Comparison of ENCODE assay signal across 30 mouse cellular contexts in genomic region chr11:89765014-89765769, GRCm38 (mm10). TPM values are rescaled to one million over a fixed set of nuclear protein-coding genes. Genes with fewer than 3 reads are reported as not detected.
A peak's percentile ranks its signal among the peaks of the same experiment; 100 is the strongest.
DNase-seq lines count a peak whose midpoint lies in the region; ATAC-seq lines count a peak whose summit lies in the region.
"Had no signal": no experiment of that assay in that cellular context is flagged by ENCODE, and none has a peak within 500 bp of the region (broad histone marks: within the 10 kb centered on the region; RNA-seq: fewer than 3 reads in every experiment).

No protein-coding gene starts in this region.

- ATAC-seq in intestine, embryonic 14.5 days (replicated peaks; ENCODE audit: low FRiP score, low TSS enrichment, low read depth), result no peak
- ATAC-seq in intestine, embryonic 16.5 days, result no peak
- no peak for ATAC-seq in midbrain, embryonic 14.5 days (ENCODE audit: low FRiP score, low TSS enrichment)
- ATAC-seq in midbrain, embryonic 16.5 days, result no peak
- peak; percentile 75 for ATAC-seq in forebrain, embryonic 16.5 days
- ATAC-seq: CD4-positive, CD25-positive, alpha-beta regulatory T cell, adult 4 months; hindbrain, postnatal 0 days; intestine, postnatal 0 days; liver, embryonic 12.5 days; liver, postnatal 0 days had no signal

- H3K27ac ChIP-seq in intestine, embryonic 14.5 days (ENCODE audit: low read depth), result no peak overlapping the region
- no peak overlapping the region for H3K27ac ChIP-seq in intestine, embryonic 16.5 days (ENCODE audit: low read length)
- H3K27ac ChIP-seq in midbrain, embryonic 14.5 days (replicated peaks; ENCODE audit: low read depth, low read length), result 0 out of 2 replicates have a peak overlapping the region, but pooled peaks have one; percentile 20
- no peak overlapping the region for H3K27ac ChIP-seq in midbrain, embryonic 16.5 days (ENCODE audit: low read length)
- H3K27ac ChIP-seq in forebrain, embryonic 16.5 days (ENCODE audit: low read length), result peak overlapping the region; percentile 9; the same call in 1 of the 2 replicates
- H3K27ac ChIP-seq: embryonic facial prominence, embryonic 12.5 days; hindbrain, embryonic 10.5 days; hindbrain, postnatal 0 days; liver, embryonic 12.5 days; midbrain, embryonic 15.5 days; neural tube, embryonic 12.5 days; stomach, embryonic 15.5 days had no signal

- no peak overlapping the region for H3K4me3 ChIP-seq in intestine, embryonic 14.5 days (ENCODE audit: low read depth, low read length)
- no peak overlapping the region for H3K4me3 ChIP-seq in intestine, embryonic 16.5 days (ENCODE audit: low read length)
- no peak overlapping the region for H3K4me3 ChIP-seq in midbrain, embryonic 14.5 days (replicated peaks; ENCODE audit: low read depth, low read length)
- no peak overlapping the region for H3K4me3 ChIP-seq in midbrain, embryonic 16.5 days (ENCODE audit: low read depth, low read length)
- H3K4me3 ChIP-seq in forebrain, embryonic 16.5 days (replicated peaks; ENCODE audit: low read length), result no peak overlapping the region
- H3K4me3 ChIP-seq: embryonic facial prominence, embryonic 12.5 days; hindbrain, embryonic 10.5 days; liver, embryonic 12.5 days; midbrain, embryonic 15.5 days; myocyte; neural tube, embryonic 12.5 days; stomach, embryonic 15.5 days had no signal

- H3K4me1 ChIP-seq in intestine, embryonic 14.5 days (replicated peaks; ENCODE audit: control insufficient read depth, insufficient read depth, low read length), result no peaks in the 10 kb centered on the region
- no peaks in the 10 kb centered on the region for H3K4me1 ChIP-seq in intestine, embryonic 16.5 days (ENCODE audit: control insufficient read depth, insufficient read depth, low read length)
- H3K4me1 ChIP-seq in midbrain, embryonic 14.5 days (ENCODE audit: control insufficient read depth, insufficient read depth, low read length), result 0 out of 2 replicates have a peak, but pooled peaks cover 2% of the 10 kb centered on the region
- peaks cover 7% of the 10 kb centered on the region; the same call in 1 of the 2 replicates for H3K4me1 ChIP-seq in midbrain, embryonic 16.5 days (ENCODE audit: control insufficient read depth, insufficient read depth, low read length)
- peaks cover 12% of the 10 kb centered on the region for H3K4me1 ChIP-seq in forebrain, embryonic 16.5 days (replicated peaks; ENCODE audit: control insufficient read depth, insufficient read depth, low read length)
- H3K4me1 ChIP-seq: embryonic facial prominence, embryonic 12.5 days; liver, embryonic 12.5 days; neural tube, embryonic 12.5 days had no signal

- H3K27me3 ChIP-seq in intestine, embryonic 14.5 days (replicated peaks; ENCODE audit: control insufficient read depth, insufficient read depth, low read length), result no peaks in the 10 kb centered on the region
- no peaks in the 10 kb centered on the region for H3K27me3 ChIP-seq in intestine, embryonic 16.5 days (replicated peaks; ENCODE audit: control insufficient read depth, insufficient read depth, low read length)
- no peaks in the 10 kb centered on the region for H3K27me3 ChIP-seq in midbrain, embryonic 14.5 days (ENCODE audit: control insufficient read depth, insufficient read depth, low read length)
- no peaks in the 10 kb centered on the region for H3K27me3 ChIP-seq in midbrain, embryonic 16.5 days (ENCODE audit: control insufficient read depth, insufficient read depth, low read depth, low read length)
- H3K27me3 ChIP-seq in forebrain, embryonic 16.5 days (replicated peaks; ENCODE audit: control insufficient read depth, insufficient read depth, low read length), result peaks cover 14% of the 10 kb centered on the region; the same call in 1 of the 2 replicates
- H3K27me3 ChIP-seq: embryonic facial prominence, embryonic 12.5 days; liver, embryonic 12.5 days; midbrain, embryonic 15.5 days; neural tube, embryonic 12.5 days; stomach, embryonic 15.5 days had no signal

- WGBS in intestine, embryonic 14.5 days, result 82% methylated on average over 2 of the region's 2 CpGs
- WGBS in intestine, embryonic 16.5 days, result 76% methylated on average over 2 of the region's 2 CpGs
- 11% methylated on average over 2 of the region's 2 CpGs for WGBS in midbrain, embryonic 14.5 days
- 11% methylated on average over 2 of the region's 2 CpGs for whole genome bisulfite sequencing in midbrain, embryonic 16.5 days
- 2% methylated on average over 2 of the region's 2 CpGs for WGBS in forebrain, embryonic 16.5 days

- DNase-seq in intestine, embryonic 14.5 days (ENCODE audit: low spot score), result peak; percentile 16
- peak; percentile 49 for DNase-seq in midbrain, embryonic 14.5 days
- DNase-seq in adrenal gland, postnatal 10 days, result no peak
- no peak for DNase-seq in cerebellum, adult 11 months
- DNase-seq: adrenal gland, postnatal 36 days; cerebellum, adult 9-10 months; cerebellum, postnatal 36 days; heart, postnatal 14 days; kidney, adult 9 months; kidney, postnatal 10 days; left cerebral cortex, postnatal 4 days; liver, postnatal 0 days; lung, postnatal 36 days; right cerebral cortex, postnatal 14 days had no signal

- H3K4me2 ChIP-seq in intestine, embryonic 14.5 days (ENCODE audit: low read length), result no peak overlapping the region
- no peak overlapping the region for H3K4me2 ChIP-seq in intestine, embryonic 16.5 days (ENCODE audit: low read depth, low read length)
- H3K4me2 ChIP-seq in midbrain, embryonic 14.5 days (ENCODE audit: low read length), result no peak overlapping the region
- no peak overlapping the region for H3K4me2 ChIP-seq in midbrain, embryonic 16.5 days (ENCODE audit: low read length)
- no peak overlapping the region for H3K4me2 ChIP-seq in forebrain, embryonic 16.5 days (ENCODE audit: low read length)
- H3K4me2 ChIP-seq: embryonic facial prominence, embryonic 12.5 days; liver, embryonic 12.5 days; midbrain, embryonic 15.5 days; neural tube, embryonic 12.5 days; stomach, embryonic 15.5 days had no signal

- H3K9me3 ChIP-seq in intestine, embryonic 14.5 days (ENCODE audit: control insufficient read depth, low read length), result no peaks in the 10 kb centered on the region
- H3K9me3 ChIP-seq in intestine, embryonic 16.5 days (ENCODE audit: control insufficient read depth, low read length), result no peaks in the 10 kb centered on the region
- no peaks in the 10 kb centered on the region for H3K9me3 ChIP-seq in midbrain, embryonic 14.5 days (ENCODE audit: control insufficient read depth, low read length)
- 0 out of 2 replicates have a peak, but pooled peaks cover 2% of the 10 kb centered on the region for H3K9me3 ChIP-seq in midbrain, embryonic 16.5 days (replicated peaks; ENCODE audit: control insufficient read depth, low read length, poor library complexity, severe bottlenecking)
- no peaks in the 10 kb centered on the region for H3K9me3 ChIP-seq in forebrain, embryonic 16.5 days (ENCODE audit: control insufficient read depth, low read length)
- H3K9me3 ChIP-seq: embryonic facial prominence, embryonic 12.5 days; hindbrain, embryonic 10.5 days; liver, embryonic 12.5 days; midbrain, embryonic 15.5 days; neural tube, embryonic 12.5 days; stomach, embryonic 15.5 days had no signal

- H3K9ac ChIP-seq in intestine, embryonic 14.5 days (ENCODE audit: low read length), result no peak overlapping the region
- no peak overlapping the region for H3K9ac ChIP-seq in intestine, embryonic 16.5 days (ENCODE audit: low read depth, low read length)
- H3K9ac ChIP-seq in midbrain, embryonic 14.5 days (replicated peaks; ENCODE audit: low read length), result no peak overlapping the region
- H3K9ac ChIP-seq in midbrain, embryonic 16.5 days (ENCODE audit: low read depth, low read length), result no peak overlapping the region
- no peak overlapping the region for H3K9ac ChIP-seq in forebrain, embryonic 16.5 days (replicated peaks; ENCODE audit: low read depth, low read length)
- H3K9ac ChIP-seq: embryonic facial prominence, embryonic 12.5 days; liver, embryonic 12.5 days; liver, postnatal 0 days; midbrain, embryonic 15.5 days; neural tube, embryonic 12.5 days; stomach, embryonic 15.5 days had no signal

- no peaks in the 10 kb centered on the region for H3K36me3 ChIP-seq in intestine, embryonic 14.5 days (ENCODE audit: control insufficient read depth, insufficient read depth, low read length)
- no peaks in the 10 kb centered on the region for H3K36me3 ChIP-seq in intestine, embryonic 16.5 days (ENCODE audit: control insufficient read depth, insufficient read depth, low read length)
- no peaks in the 10 kb centered on the region for H3K36me3 ChIP-seq in midbrain, embryonic 14.5 days (ENCODE audit: control insufficient read depth, insufficient read depth, low read length)
- H3K36me3 ChIP-seq in midbrain, embryonic 16.5 days (ENCODE audit: control insufficient read depth, insufficient read depth, low read length), result no peaks in the 10 kb centered on the region
- H3K36me3 ChIP-seq in forebrain, embryonic 16.5 days (ENCODE audit: control insufficient read depth, insufficient read depth), result no peaks in the 10 kb centered on the region
- H3K36me3 ChIP-seq: embryonic facial prominence, embryonic 12.5 days; hindbrain, embryonic 10.5 days; liver, embryonic 12.5 days; midbrain, embryonic 15.5 days; neural tube, embryonic 12.5 days; stomach, embryonic 15.5 days had no signal

RNA-seq across cellular contexts. Expression of gene Ankfn1, which starts 12.3 kb away (rescaled TPM):
- 0.30 and 0.73 TPM in 2 replicates for polyA plus RNA-seq in intestine, embryonic 14.5 days (2014; fragmentation: Nextera tagmentation; extraction: Ambion mirVana)
- polyA plus RNA-seq in intestine, embryonic 16.5 days (2015; fragmentation: Nextera tagmentation; extraction: Ambion mirVana), result 0.06 and 0.18 TPM in 2 replicates
- 5.9 and 6.7 TPM in 2 replicates for polyA plus RNA-seq in midbrain, embryonic 14.5 days (2014; fragmentation: Nextera tagmentation; extraction: Ambion mirVana)
- 8.1 and 10.8 TPM in 2 replicates for polyA plus RNA-seq in midbrain, embryonic 16.5 days (2015; fragmentation: Nextera tagmentation; extraction: Ambion mirVana)
- polyA plus RNA-seq in forebrain, embryonic 16.5 days (2015; fragmentation: Nextera tagmentation; extraction: Ambion mirVana), result 3.1 and 5.2 TPM in 2 replicates
- under 1 TPM; 0.36 to 0.48 TPM for total RNA-seq in adrenal gland, postnatal 10 days (2021)
- total RNA-seq: megakaryocyte, adult 5-6 weeks had no signal
- polyA plus RNA-seq: CD4-positive, CD25-positive, alpha-beta regulatory T cell, adult 4 months; heart, embryonic 14.5 days; intestine, postnatal 0 days; large intestine, adult 2 months; liver, embryonic 12.5 days; liver, postnatal 0 days had no signal

Comparison
In these comparisons a context has a peak if more than half of its experiments do, and no peak if none do; other contexts are left out.
1. H3K27ac ChIP-seq: peak in midbrain, embryonic 14.5 days (single experiment) and forebrain, embryonic 16.5 days (single experiment); none in intestine, embryonic 14.5 days (single experiment), intestine, embryonic 16.5 days (single experiment) and midbrain, embryonic 16.5 days (single experiment).
2. DNase-seq: peak in intestine, embryonic 14.5 days (single experiment) and midbrain, embryonic 14.5 days (single experiment); none in adrenal gland, postnatal 10 days (single experiment) and cerebellum, adult 11 months (single experiment).